Mouse (Mus musculus): ENCODE results near the gene Sp9. TPM values are rescaled to one million over a fixed set of nuclear protein-coding genes. Genes with fewer than 3 reads are reported as not detected.

Gene Sp9
- polyA plus RNA-seq (2012; rRNA removed) = 8.0 and 11.9 TPM in 2 replicates

GRCm38 (mm10) chr2:73271459-73272161, at the start of gene Sp9:
TSS of gene Sp9 (plus strand) at chr2:73271925.

GRCm38 (mm10) chr2:73312152-73313116, 40.7 kb downstream of the Sp9 start, which contains the start of the genes Scrn3 and Cir1:
TSS of gene Scrn3 (plus strand) at chr2:73312601.
TSS of gene Cir1 (minus strand) at chr2:73312701.

Other genes starting within 250 kb of the Sp9 start
- 55.6 and 61.2 TPM in 2 replicates for gene Ola1, start 53.0 kb upstream of the Sp9 start, polyA plus RNA-seq (2012; rRNA removed)
- 6.0 and 7.2 TPM in 2 replicates for gene Scrn3, start 40.7 kb downstream of the Sp9 start, polyA plus RNA-seq (2012; rRNA removed)
- 25.8 and 28.8 TPM in 2 replicates for gene Cir1, start 40.8 kb downstream of the Sp9 start, polyA plus RNA-seq (2012; rRNA removed)
- 12.2 and 13.7 TPM in 2 replicates for gene Gpr155, start 114.6 kb downstream of the Sp9 start, polyA plus RNA-seq (2012; rRNA removed)

Data from central nervous system, embryonic 18 days (tissue).